ENCODE assay signal across 19 mouse cellular contexts in genomic region chr17:79465666-79466065, GRCm38 (mm10).
A peak's percentile ranks its signal among the peaks of the same experiment; 100 is the strongest.
DNase-seq lines count a peak whose midpoint lies in the region; ATAC-seq lines count a peak whose summit lies in the region.
"Had no signal": no experiment of that assay in that cellular context is flagged by ENCODE, and none has a peak within 500 bp of the region (broad histone marks: within the 10 kb centered on the region; RNA-seq: fewer than 3 reads in every experiment).

No protein-coding gene starts in this region.

- no peak overlapping the region for H3K9ac ChIP-seq in midbrain, embryonic 11.5 days (ENCODE audit: low read length)

- no peaks in the 10 kb centered on the region for H3K4me1 ChIP-seq in midbrain, embryonic 11.5 days (ENCODE audit: control insufficient read depth, insufficient read depth, low read length)
- no peaks in the 10 kb centered on the region for H3K4me1 ChIP-seq in midbrain, embryonic 10.5 days

- no peak overlapping the region for H3K4me3 ChIP-seq in midbrain, embryonic 11.5 days (ENCODE audit: low read depth, low read length)
- H3K4me3 ChIP-seq in midbrain, embryonic 10.5 days = no peak overlapping the region

- no peaks in the 10 kb centered on the region for H3K36me3 ChIP-seq in midbrain, embryonic 11.5 days (ENCODE audit: control insufficient read depth, insufficient read depth, low read length)
- no peaks in the 10 kb centered on the region for H3K36me3 ChIP-seq in midbrain, embryonic 10.5 days
- H3K36me3 ChIP-seq: G1E had no signal

- intact Hi-C loops in heart, postnatal 25 days (cut with DNase I) = no loop called here

- peak; percentile 55 for DNase-seq in heart, adult 11 months
- DNase-seq in heart, postnatal 25 days (ENCODE audit: low spot score) = no peak
- DNase-seq in midbrain, embryonic 11.5 days (ENCODE audit: low spot score, missing footprints) = peak; percentile 81
- no peak for DNase-seq in midbrain, embryonic 10.5 days (ENCODE audit: low spot score)
- DNase-seq: adrenal gland, adult 2 months; adrenal gland, adult 8-10 months; adrenal gland, postnatal 10 days; adrenal gland, postnatal 14 days; adrenal gland, postnatal 25 days; adrenal gland, postnatal 36 days; B cell, adult 2 months; cerebellum, adult 11 months; cerebellum, adult 11-12 months; cerebellum, adult 18-20 months had no signal

- no peak overlapping the region for H3K4me2 ChIP-seq in midbrain, embryonic 11.5 days

- H3K9me3 ChIP-seq in midbrain, embryonic 11.5 days (ENCODE audit: control insufficient read depth, low read length) = no peaks in the 10 kb centered on the region
- H3K9me3 ChIP-seq in midbrain, embryonic 10.5 days (replicated peaks) = no peaks in the 10 kb centered on the region

- 94% methylated on average over 9 of the region's 9 CpGs for WGBS in midbrain, embryonic 11.5 days
- WGBS in midbrain, embryonic 10.5 days = 95% methylated on average over 9 of the region's 9 CpGs

- ATAC-seq in midbrain, embryonic 11.5 days (ENCODE audit: low FRiP score) = no peak
- ATAC-seq: activated CD4-positive, CD25-positive, alpha-beta regulatory T cell, adult 4 months; CD4-positive, CD25-positive, alpha-beta regulatory T cell, adult 4 months; Patski had no signal

- no peaks in the 10 kb centered on the region for H3K27me3 ChIP-seq in midbrain, embryonic 11.5 days (ENCODE audit: control insufficient read depth, insufficient read depth, low read length)
- no peaks in the 10 kb centered on the region for H3K27me3 ChIP-seq in midbrain, embryonic 10.5 days (ENCODE audit: low read depth, poor library complexity, severe bottlenecking)
- H3K27me3 ChIP-seq: CH12.LX, Patski had no signal

- no peak overlapping the region for H3K27ac ChIP-seq in midbrain, embryonic 11.5 days (ENCODE audit: low read depth, low read length)
- no peak overlapping the region for H3K27ac ChIP-seq in midbrain, embryonic 10.5 days (replicated peaks)

Comparison
In these comparisons a context has a peak if more than half of its experiments do, and no peak if none do; other contexts are left out.
1. DNase-seq: peak in heart, adult 11 months (single experiment) and midbrain, embryonic 11.5 days (single experiment); none in heart, postnatal 25 days (single experiment) and midbrain, embryonic 10.5 days (single experiment).